Mouse (Mus musculus): ENCODE measurements around the gene Ube2n. TPM values are rescaled to one million over a fixed set of nuclear protein-coding genes. Genes with fewer than 3 reads are reported as not detected.
A peak's percentile ranks its signal among the peaks of the same experiment; 100 is the strongest.

Gene Ube2n
- polyA plus RNA-seq, 1 experiment from 2014 or later = 348 TPM

GRCm38 (mm10) chr10:95585554-95585953, 70.6 kb downstream of the Ube2n start:
- no peak for ATAC-seq (replicated peaks)
- WGBS = 86% methylated on average over 6 of the region's 6 CpGs

GRCm38 (mm10) chr10:95587509-95588220, 72.7 kb downstream of the Ube2n start:
- no peak overlapping the region for H3K9ac ChIP-seq
- H3K36me3 ChIP-seq (replicated peaks) = no peaks in the 10 kb centered on the region
- H3K4me2 ChIP-seq = no peak overlapping the region
- H3K4me1 ChIP-seq = no peaks in the 10 kb centered on the region
- no peak overlapping the region for H3K27ac ChIP-seq
- no peaks in the 10 kb centered on the region for H3K9me3 ChIP-seq
- WGBS = 44% methylated on average over 8 of the region's 8 CpGs
- H3K27me3 ChIP-seq (replicated peaks) = no peaks in the 10 kb centered on the region
- no peak for ATAC-seq (replicated peaks)
- H3K4me3 ChIP-seq = no peak overlapping the region

More at GRCm38 (mm10) chr10:95585554-95585953, 70.6 kb downstream of the Ube2n start:
- Histone ChIP-seq H3K4me2 (no peak overlapping the region), H3K4me3 (no peak overlapping the region), H3K9ac (no peak overlapping the region), H3K9me3 (no peaks in the 10 kb centered on the region), H3K36me3 (replicated peaks) (no peaks in the 10 kb centered on the region), H3K4me1 (no peaks in the 10 kb centered on the region), H3K27ac (no peak overlapping the region), H3K27me3 (replicated peaks) (no peaks in the 10 kb centered on the region)

GRCm38 (mm10) chr10:95589196-95589595, 74.3 kb downstream of the Ube2n start:
- Histone ChIP-seq H3K9ac (no peak overlapping the region), H3K4me1 (no peaks in the 10 kb centered on the region), H3K9me3 (no peaks in the 10 kb centered on the region), H3K4me3 (no peak overlapping the region), H3K4me2 (no peak overlapping the region), H3K27me3 (replicated peaks) (no peaks in the 10 kb centered on the region), H3K36me3 (replicated peaks) (no peaks in the 10 kb centered on the region), H3K27ac (no peak overlapping the region)
- no peak for ATAC-seq (replicated peaks)
- WGBS = 98% methylated on average over 4 of the region's 4 CpGs

GRCm38 (mm10) chr10:95590196-95590595, 75.3 kb downstream of the Ube2n start:
- no peaks in the 10 kb centered on the region for H3K9me3 ChIP-seq
- no peak for ATAC-seq (replicated peaks)
- whole genome bisulfite sequencing = 92% methylated on average over 6 of the region's 6 CpGs

GRCm38 (mm10) chr10:95591257-95591656, 76.3 kb downstream of the Ube2n start:
- Histone ChIP-seq H3K4me3 (no peak overlapping the region), H3K27ac (no peak overlapping the region), H3K27me3 (replicated peaks) (no peaks in the 10 kb centered on the region), H3K4me2 (no peak overlapping the region), H3K9ac (no peak overlapping the region), H3K36me3 (replicated peaks) (no peaks in the 10 kb centered on the region), H3K9me3 (no peaks in the 10 kb centered on the region), H3K4me1 (peaks cover 4% of the 10 kb centered on the region; the same call in 1 of the 2 replicates)
- 93% methylated on average over 4 of the region's 4 CpGs for WGBS
- ATAC-seq (replicated peaks) = no peak

More at GRCm38 (mm10) chr10:95590196-95590595, 75.3 kb downstream of the Ube2n start:
- H3K4me1 ChIP-seq = no peaks in the 10 kb centered on the region
- H3K9ac ChIP-seq = no peak overlapping the region
- H3K27me3 ChIP-seq (replicated peaks) = no peaks in the 10 kb centered on the region
- H3K36me3 ChIP-seq (replicated peaks) = no peaks in the 10 kb centered on the region
- no peak overlapping the region for H3K27ac ChIP-seq
- no peak overlapping the region for H3K4me3 ChIP-seq
- H3K4me2 ChIP-seq = no peak overlapping the region

- no peak overlapping the region for H3K4me2 ChIP-seq
- H3K9ac ChIP-seq = no peak overlapping the region
- ATAC-seq (replicated peaks) = no peak
- H3K27ac ChIP-seq = no peak overlapping the region
- no peaks in the 10 kb centered on the region for H3K9me3 ChIP-seq
- no peaks in the 10 kb centered on the region for H3K27me3 ChIP-seq (replicated peaks)
- 36% methylated on average over 11 of the region's 11 CpGs for WGBS
- no peak overlapping the region for H3K4me3 ChIP-seq
- no peaks in the 10 kb centered on the region for H3K36me3 ChIP-seq (replicated peaks)
- peaks cover 4% of the 10 kb centered on the region; the same call in 1 of the 2 replicates for H3K4me1 ChIP-seq
These were observed 79.5 kb downstream of the Ube2n start for GRCm38 (mm10) chr10:95594414-95594813.

Small RNA genes within 50 kb of the gene (microRNA-seq; reads per million reads assigned to microRNA genes)
- gene Mir3058 = 7.0 reads per million, percentile 27 among the genes with 10 or more reads in this experiment

Other genes with a start within 250 kb of the Ube2n start
- 9.6 and 10.1 TPM in 2 replicates for gene Cradd, start 191.0 kb upstream of the Ube2n start, polyA plus RNA-seq (2015; fragmentation: Nextera tagmentation; extraction: Ambion mirVana)
- gene Socs2, start 98.0 kb upstream of the Ube2n start, polyA plus RNA-seq (2015; fragmentation: Nextera tagmentation; extraction: Ambion mirVana) = 130 TPM in 2 replicates
- gene Mrpl42, start 13.2 kb upstream of the Ube2n start, polyA plus RNA-seq (2015; fragmentation: Nextera tagmentation; extraction: Ambion mirVana) = 223 and 226 TPM in 2 replicates
- 59.6 and 61.7 TPM in 2 replicates for gene Nudt4, start 49.0 kb downstream of the Ube2n start, polyA plus RNA-seq (2015; fragmentation: Nextera tagmentation; extraction: Ambion mirVana)
- 0.52 TPM in 1 of 2 replicates, not detected in the other for gene Anapc15-ps, start 158.3 kb downstream of the Ube2n start, polyA plus RNA-seq (2015; fragmentation: Nextera tagmentation; extraction: Ambion mirVana)

Measured in midbrain, embryonic 15.5 days (tissue).